Comparison of ENCODE assay signal across 8 mouse cellular contexts in genomic region chr3:109341631-109342030, GRCm38 (mm10). TPM values are rescaled to one million over a fixed set of nuclear protein-coding genes. Genes with fewer than 3 reads are reported as not detected.
DNase-seq lines count a peak whose midpoint lies in the region; ATAC-seq and TF ChIP-seq lines count a peak whose summit lies in the region.

No protein-coding gene starts in this region.

- H3K4me1 ChIP-seq in forebrain, embryonic 13.5 days: peaks cover 10% of the 10 kb centered on the region; the same call in 1 of the 2 replicates
- H3K4me1 ChIP-seq in hindbrain, embryonic 12.5 days: peaks cover 26% of the 10 kb centered on the region
- H3K4me1 ChIP-seq in midbrain, embryonic 15.5 days: peaks cover 30% of the 10 kb centered on the region

- TF ChIP-seq CTCF in C2C12 (IDR thresholded peaks at IDR 0.05; ENCODE audit: control insufficient read depth, insufficient read depth, insufficient read length): no peak

- no peak overlapping the region for H3K27ac ChIP-seq in forebrain, embryonic 13.5 days
- H3K27ac ChIP-seq in hindbrain, embryonic 12.5 days: peak overlapping the region; percentile 94
- H3K27ac ChIP-seq in midbrain, embryonic 15.5 days: peak overlapping the region; percentile 92

- no peaks in the 10 kb centered on the region for H3K27me3 ChIP-seq in C2C12 (ENCODE audit: control insufficient read depth, insufficient read depth, insufficient read length)
- H3K27me3 ChIP-seq in forebrain, embryonic 13.5 days: peaks cover 10% of the 10 kb centered on the region
- no peaks in the 10 kb centered on the region for H3K27me3 ChIP-seq in hindbrain, embryonic 12.5 days
- no peaks in the 10 kb centered on the region for H3K27me3 ChIP-seq in midbrain, embryonic 15.5 days (replicated peaks)

- no peaks in the 10 kb centered on the region for H3K79me2 ChIP-seq in C2C12 (ENCODE audit: control insufficient read depth, insufficient read depth)

- peak overlapping the region; percentile 83 for H3K4me2 ChIP-seq in forebrain, embryonic 13.5 days
- peak overlapping the region; percentile 74 for H3K4me2 ChIP-seq in hindbrain, embryonic 12.5 days (replicated peaks)
- H3K4me2 ChIP-seq in midbrain, embryonic 15.5 days: peak overlapping the region; percentile 70

- peak overlapping the region; percentile 51 for H3K4me3 ChIP-seq in C2C12 (ENCODE audit: insufficient read depth, poor library complexity, severe bottlenecking)
- peak overlapping the region; percentile 72 for H3K4me3 ChIP-seq in forebrain, embryonic 13.5 days
- peak overlapping the region; percentile 81 for H3K4me3 ChIP-seq in hindbrain, embryonic 12.5 days
- H3K4me3 ChIP-seq in midbrain, embryonic 15.5 days: peak overlapping the region; percentile 91

- H3K79me3 ChIP-seq in C2C12 (ENCODE audit: low read depth): no peaks in the 10 kb centered on the region

- ATAC-seq in forebrain, embryonic 13.5 days: no peak
- no peak for ATAC-seq in hindbrain, embryonic 12.5 days (ENCODE audit: low FRiP score)
- no peak for ATAC-seq in midbrain, embryonic 15.5 days (replicated peaks)

- H3K9ac ChIP-seq in forebrain, embryonic 13.5 days: peak overlapping the region; percentile 79
- peak overlapping the region; percentile 83 for H3K9ac ChIP-seq in hindbrain, embryonic 12.5 days
- H3K9ac ChIP-seq in midbrain, embryonic 15.5 days: peak overlapping the region; percentile 89; the same call in 1 of the 2 replicates

- peak overlapping the region; percentile 8 for H3ac ChIP-seq in C2C12 (ENCODE audit: control insufficient read depth, insufficient read length, low read depth)

- no peaks in the 10 kb centered on the region for H3K9me3 ChIP-seq in forebrain, embryonic 13.5 days (replicated peaks)
- H3K9me3 ChIP-seq in hindbrain, embryonic 12.5 days (replicated peaks): no peaks in the 10 kb centered on the region
- H3K9me3 ChIP-seq in midbrain, embryonic 15.5 days: no peaks in the 10 kb centered on the region

- no peaks in the 10 kb centered on the region for H3K36me3 ChIP-seq in C2C12 (ENCODE audit: control insufficient read depth, insufficient read depth)
- no peaks in the 10 kb centered on the region for H3K36me3 ChIP-seq in forebrain, embryonic 13.5 days (ENCODE audit: poor library complexity, severe bottlenecking)
- H3K36me3 ChIP-seq in hindbrain, embryonic 12.5 days: no peaks in the 10 kb centered on the region
- no peaks in the 10 kb centered on the region for H3K36me3 ChIP-seq in midbrain, embryonic 15.5 days (replicated peaks)

- 4% methylated on average over 8 of the region's 8 CpGs for WGBS in forebrain, embryonic 13.5 days
- WGBS in hindbrain, embryonic 12.5 days: 2% methylated on average over 8 of the region's 8 CpGs
- WGBS in midbrain, embryonic 15.5 days: 2% methylated on average over 8 of the region's 8 CpGs

- peak; percentile 22 for DNase-seq in ZHBTc4 (ENCODE audit: low read depth, low spot score)
- DNase-seq in liver: peak; percentile 58
- DNase-seq in testis, postnatal 14 days (ENCODE audit: low spot score): peak; percentile 7
- no peak for DNase-seq in cerebellum, adult 11-12 months

TF ChIP-seq in C2C12, 6 proteins besides CTCF, POLR2A, EP300 and RAD21:
- TF ChIP-seq CEBPB (IDR thresholded peaks at IDR 0.05; ENCODE audit: low read depth) (no peak), MYOG (IDR thresholded peaks at IDR 0.05; ENCODE audit: control insufficient read depth, extremely low read depth, insufficient read length) (no peak), MAX (IDR thresholded peaks at IDR 0.05) (no peak), MYOD1 (IDR thresholded peaks at IDR 0.05; ENCODE audit: control insufficient read depth, insufficient read length, low read depth) (no peak), USF1 (IDR thresholded peaks at IDR 0.05; ENCODE audit: low read depth) (no peak), FOSL1 (IDR thresholded peaks at IDR 0.05; ENCODE audit: insufficient read depth, low read length, poor library complexity, severe bottlenecking) (no peak)
TF ChIP-seq in C2C12: peak in this region for 0.

RNA-seq across cellular contexts. Expression of gene Vav3, which starts 1.2 kb away (rescaled TPM):
- polyA plus RNA-seq in C2C12 (2012; fragmentation: generic; extraction: Trizol): 2.2 TPM
- polyA plus RNA-seq in forebrain, embryonic 13.5 days (2015; fragmentation: Nextera tagmentation; extraction: Ambion mirVana): 6.5 and 10.1 TPM in 2 replicates
- 24.0 and 26.3 TPM in 2 replicates for polyA plus RNA-seq in hindbrain, embryonic 12.5 days (2016; fragmentation: Nextera tagmentation; extraction: Ambion mirVana)
- 24.3 and 25.4 TPM in 2 replicates for polyA plus RNA-seq in midbrain, embryonic 15.5 days (2015; fragmentation: Nextera tagmentation; extraction: Ambion mirVana)
